Mouse (Mus musculus): Measurements from ENCODE around the gene Tstd2. TPM values are rescaled to one million over a fixed set of nuclear protein-coding genes. Genes with fewer than 3 reads are reported as not detected.

Gene Tstd2
- total RNA-seq, 1 experiment, result 28.9 TPM

GRCm38 (mm10) chr4:46087427-46087771 is 51.1 kb downstream of the Tstd2 start:
- H3K4me1 ChIP-seq (ENCODE audit: control insufficient read depth in 2 of 2, insufficient read depth in 2 of 2, low read length in 2 of 2, poor library complexity in 1 of 2), result peaks cover 0 to 10% of the 10 kb centered on the region in 2 experiments; a peak in 2 of 4 replicates
- no peaks in the 10 kb centered on the region for H3K9me3 ChIP-seq (ENCODE audit: control insufficient read depth, insufficient read depth, low read depth, low read length)
- in situ Hi-C loops (cut with MboI; ENCODE audit: low sequenced_read_pairs in 2 of 2, unreplicated experiment in 2 of 2), result no loop called here
- H3K4me3 ChIP-seq (ENCODE audit: insufficient read depth in 1 of 2, low read depth in 1 of 2, low read length in 2 of 2, poor library complexity in 1 of 2, severe bottlenecking in 1 of 2), result no peak overlapping the region
- H3K9ac ChIP-seq (ENCODE audit: insufficient read depth, low read depth, low read length, poor library complexity, severe bottlenecking), result no peak overlapping the region
- no peak overlapping the region for H3K27ac ChIP-seq (ENCODE audit: insufficient read depth, low read depth, low read length, poor library complexity, severe bottlenecking)
- no peak for TF ChIP-seq MAFK (IDR thresholded peaks at IDR 0.05; ENCODE audit: insufficient read depth, low read depth, low read length)
- DNase-seq (ENCODE audit: low read depth, low spot score), result no peak
- H3K36me3 ChIP-seq (ENCODE audit: control insufficient read depth, insufficient read depth, low read length, poor library complexity, severe bottlenecking), result no peaks in the 10 kb centered on the region

GRCm38 (mm10) chr4:46086718-46087426 is 51.6 kb downstream of the Tstd2 start:
- no peaks in the 10 kb centered on the region for H3K36me3 ChIP-seq (ENCODE audit: control insufficient read depth, insufficient read depth, low read length, poor library complexity, severe bottlenecking)
- in situ Hi-C loops (cut with MboI; ENCODE audit: low sequenced_read_pairs in 2 of 2, unreplicated experiment in 2 of 2), result no loop called here

DNA sequence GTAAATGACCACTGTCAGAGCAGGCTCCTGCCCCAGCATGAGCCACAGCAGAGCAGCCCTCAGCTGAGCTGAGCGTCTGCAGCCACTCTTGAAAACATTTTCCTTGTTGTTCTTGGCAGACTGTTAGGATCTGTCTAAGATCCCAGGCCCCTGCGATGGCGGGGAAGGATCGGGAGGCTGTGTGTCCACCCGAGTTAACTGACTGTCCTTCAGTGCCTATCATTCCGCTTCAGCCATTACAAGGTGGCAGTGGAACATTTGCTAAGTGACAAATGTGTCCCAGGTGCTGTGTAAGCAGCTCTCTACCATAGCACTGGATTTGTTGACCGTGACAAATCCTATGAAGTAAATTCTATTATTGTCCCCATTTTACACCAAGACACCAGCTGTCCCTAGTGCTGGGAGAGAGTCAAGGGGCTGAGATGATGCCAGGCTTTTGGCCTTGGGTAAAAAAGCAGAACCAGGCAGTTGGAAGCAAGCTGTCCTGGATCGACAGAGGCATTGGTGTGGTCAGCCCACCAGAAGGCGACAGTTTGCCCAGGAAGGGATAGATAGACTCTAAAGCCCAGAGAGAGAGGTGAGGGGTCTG is 53.2 kb downstream of the Tstd2 start:
- Histone ChIP-seq H3K4me3 (ENCODE audit: insufficient read depth in 1 of 2, low read depth in 1 of 2, low read length in 2 of 2, poor library complexity in 1 of 2, severe bottlenecking in 1 of 2) (no peak overlapping the region), H3K9ac (ENCODE audit: insufficient read depth, low read depth, low read length, poor library complexity, severe bottlenecking) (no peak overlapping the region), H3K4me1 (ENCODE audit: control insufficient read depth in 2 of 2, insufficient read depth in 2 of 2, low read length in 2 of 2, poor library complexity in 1 of 2) (peaks cover 0 to 10% of the 10 kb centered on the region in 2 experiments; a peak in 2 of 4 replicates), H3K27ac (ENCODE audit: insufficient read depth, low read depth, low read length, poor library complexity, severe bottlenecking) (no peak overlapping the region), H3K36me3 (ENCODE audit: control insufficient read depth, insufficient read depth, low read length, poor library complexity, severe bottlenecking) (no peaks in the 10 kb centered on the region), H3K9me3 (ENCODE audit: control insufficient read depth, insufficient read depth, low read depth, low read length) (no peaks in the 10 kb centered on the region)
- in situ Hi-C loops (cut with MboI; ENCODE audit: low sequenced_read_pairs in 2 of 2, unreplicated experiment in 2 of 2), result no loop called here
- DNase-seq (ENCODE audit: low read depth, low spot score), result no peak
- TF ChIP-seq ZNF384 (IDR thresholded peaks at IDR 0.05; ENCODE audit: low read depth, low read length), result no peak
- TF ChIP-seq MAFK (IDR thresholded peaks at IDR 0.05; ENCODE audit: insufficient read depth, low read depth, low read length), result no peak
- TF ChIP-seq ZC3H11A (IDR thresholded peaks at IDR 0.05; ENCODE audit: borderline replicate concordance, low read depth, low read length), result no peak

More at GRCm38 (mm10) chr4:46086718-46087426, 51.6 kb downstream of the Tstd2 start:
- no peaks in the 10 kb centered on the region for H3K9me3 ChIP-seq (ENCODE audit: control insufficient read depth, insufficient read depth, low read depth, low read length)
- no peak overlapping the region for H3K27ac ChIP-seq (ENCODE audit: insufficient read depth, low read depth, low read length, poor library complexity, severe bottlenecking)
- no peak for TF ChIP-seq ZC3H11A (IDR thresholded peaks at IDR 0.05; ENCODE audit: borderline replicate concordance, low read depth, low read length)
- TF ChIP-seq ZNF384 (IDR thresholded peaks at IDR 0.05; ENCODE audit: low read depth, low read length), result no peak
- TF ChIP-seq CHD2 (IDR thresholded peaks at IDR 0.05; ENCODE audit: low read depth, low read length), result no peak
- no peak for TF ChIP-seq HCFC1 (IDR thresholded peaks at IDR 0.05; ENCODE audit: borderline replicate concordance, insufficient read depth, low read length)
- TF ChIP-seq MAFK (IDR thresholded peaks at IDR 0.05; ENCODE audit: insufficient read depth, low read depth, low read length), result no peak
- no peak for DNase-seq (ENCODE audit: low read depth, low spot score)
- H3K4me1 ChIP-seq (ENCODE audit: control insufficient read depth in 2 of 2, insufficient read depth in 2 of 2, low read length in 2 of 2, poor library complexity in 1 of 2), result peaks cover 0 to 10% of the 10 kb centered on the region in 2 experiments; a peak in 2 of 4 replicates
- no peak overlapping the region for H3K4me3 ChIP-seq (ENCODE audit: insufficient read depth in 1 of 2, low read depth in 1 of 2, low read length in 2 of 2, poor library complexity in 1 of 2, severe bottlenecking in 1 of 2)
- H3K9ac ChIP-seq (ENCODE audit: insufficient read depth, low read depth, low read length, poor library complexity, severe bottlenecking), result no peak overlapping the region

DNA sequence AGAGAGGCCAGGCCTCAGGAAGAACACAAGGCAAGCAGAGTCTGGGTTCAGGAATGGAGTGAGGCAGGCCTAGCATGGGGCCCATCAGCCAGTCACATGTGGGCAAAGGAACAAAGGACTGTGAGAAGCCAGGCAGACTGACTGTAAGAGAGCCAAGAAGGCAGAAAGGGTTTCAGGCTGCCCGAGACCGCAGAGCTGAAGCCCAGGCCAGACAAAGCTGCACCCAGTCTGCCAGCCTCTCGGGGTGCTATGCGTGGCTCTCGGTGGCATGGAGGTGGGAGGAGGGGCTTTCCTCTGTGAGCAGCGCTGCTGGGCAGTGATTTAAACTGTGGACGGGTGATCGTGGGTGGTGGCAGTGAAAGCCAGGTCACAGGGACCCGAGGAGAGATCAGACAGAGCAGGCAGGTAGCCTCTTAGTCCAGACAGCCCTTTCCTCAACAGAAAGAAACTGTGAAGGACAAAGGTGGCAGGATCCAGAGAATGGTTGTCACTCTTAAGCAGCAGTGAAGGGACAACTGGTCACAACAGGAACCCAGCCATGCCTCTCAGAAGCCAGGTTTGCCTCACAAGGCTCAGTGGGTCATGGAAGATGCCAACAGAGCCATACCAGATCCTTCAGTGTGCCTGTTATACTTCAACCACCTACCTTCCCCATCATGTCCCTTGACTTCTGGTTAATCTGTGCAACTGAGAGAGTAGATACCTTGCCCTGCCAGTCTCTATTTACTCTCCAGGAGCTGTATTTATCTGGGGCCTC is 53.9 kb downstream of the Tstd2 start:
- no peak overlapping the region for H3K9ac ChIP-seq (ENCODE audit: insufficient read depth, low read depth, low read length, poor library complexity, severe bottlenecking)
- DNase-seq (ENCODE audit: low read depth, low spot score), result no peak
- in situ Hi-C loops (cut with MboI; ENCODE audit: low sequenced_read_pairs in 2 of 2, unreplicated experiment in 2 of 2), result no loop called here
- TF ChIP-seq HCFC1 (IDR thresholded peaks at IDR 0.05; ENCODE audit: borderline replicate concordance, insufficient read depth, low read length), result no peak
- TF ChIP-seq CHD2 (IDR thresholded peaks at IDR 0.05; ENCODE audit: low read depth, low read length), result no peak
- TF ChIP-seq ZNF384 (IDR thresholded peaks at IDR 0.05; ENCODE audit: low read depth, low read length), result no peak
- TF ChIP-seq MAFK (IDR thresholded peaks at IDR 0.05; ENCODE audit: insufficient read depth, low read depth, low read length), result no peak
- TF ChIP-seq ZC3H11A (IDR thresholded peaks at IDR 0.05; ENCODE audit: borderline replicate concordance, low read depth, low read length), result no peak
- H3K9me3 ChIP-seq (ENCODE audit: control insufficient read depth, insufficient read depth, low read depth, low read length), result no peaks in the 10 kb centered on the region
- no peak overlapping the region for H3K27ac ChIP-seq (ENCODE audit: insufficient read depth, low read depth, low read length, poor library complexity, severe bottlenecking)
- no peaks in the 10 kb centered on the region for H3K36me3 ChIP-seq (ENCODE audit: control insufficient read depth, insufficient read depth, low read length, poor library complexity, severe bottlenecking)
- no peak overlapping the region for H3K4me3 ChIP-seq (ENCODE audit: insufficient read depth in 1 of 2, low read depth in 1 of 2, low read length in 2 of 2, poor library complexity in 1 of 2, severe bottlenecking in 1 of 2)
- peaks cover 0 to 10% of the 10 kb centered on the region in 2 experiments; a peak in 2 of 4 replicates for H3K4me1 ChIP-seq (ENCODE audit: control insufficient read depth in 2 of 2, insufficient read depth in 2 of 2, low read length in 2 of 2, poor library complexity in 1 of 2)

All from ES-E14 (cell line).